Mouse (Mus musculus): ENCODE results near the gene 4921517D22Rik. TPM values are rescaled to one million over a fixed set of nuclear protein-coding genes. Genes with fewer than 3 reads are reported as not detected.

4921517D22Rik gene
- 0.15 TPM for polyA plus RNA-seq (2017; shearing (Covaris generic))

DNA sequence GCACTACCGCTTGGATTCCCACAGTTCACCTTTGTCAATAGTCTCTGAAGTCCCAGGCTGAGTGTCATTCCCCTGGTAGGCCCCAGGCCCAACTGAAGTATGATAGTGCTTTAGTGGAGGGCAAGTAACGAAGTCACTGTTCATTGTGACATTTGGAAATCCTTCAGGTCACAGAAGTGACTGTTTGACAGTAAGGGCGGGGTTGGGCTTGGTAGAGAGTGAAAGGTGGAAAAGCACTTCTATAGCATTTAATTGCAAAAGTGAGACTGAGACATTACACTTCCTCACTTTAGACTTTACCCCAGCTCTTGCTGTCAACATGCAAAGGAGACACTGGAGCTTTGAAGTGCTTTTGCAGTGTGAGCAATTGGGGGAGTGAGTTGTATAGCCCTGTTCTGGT lies at the start of gene 4921517D22Rik:
Gene 4921517D22Rik, minus strand, starts transcription at position 101 of the 400 bp plus-strand sequence.

DNA sequence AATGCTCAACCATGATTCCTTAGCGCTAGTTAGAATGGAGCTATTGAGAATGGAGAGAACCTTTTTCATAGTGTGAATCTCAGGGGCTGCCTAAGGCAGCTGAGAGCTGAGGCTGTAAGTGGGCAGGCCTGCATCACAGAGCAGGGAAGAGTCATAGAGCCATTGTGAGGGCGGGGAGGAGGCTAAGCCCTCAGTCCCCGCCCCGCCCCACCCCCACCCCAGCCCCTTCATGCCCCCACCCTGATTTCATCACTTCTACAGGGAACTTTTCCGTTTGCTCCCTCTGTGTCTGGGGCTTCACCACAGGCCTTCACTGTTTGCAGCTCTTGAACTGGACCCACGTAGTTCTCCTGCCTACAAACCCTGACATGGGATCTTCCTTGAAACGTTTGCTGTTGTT lies 37.7 kb upstream of the 4921517D22Rik start, which contains the start of gene Spata31d1d:
Gene Spata31d1d, minus strand, starts transcription at position 101 of the 400 bp plus-strand sequence.

DNA sequence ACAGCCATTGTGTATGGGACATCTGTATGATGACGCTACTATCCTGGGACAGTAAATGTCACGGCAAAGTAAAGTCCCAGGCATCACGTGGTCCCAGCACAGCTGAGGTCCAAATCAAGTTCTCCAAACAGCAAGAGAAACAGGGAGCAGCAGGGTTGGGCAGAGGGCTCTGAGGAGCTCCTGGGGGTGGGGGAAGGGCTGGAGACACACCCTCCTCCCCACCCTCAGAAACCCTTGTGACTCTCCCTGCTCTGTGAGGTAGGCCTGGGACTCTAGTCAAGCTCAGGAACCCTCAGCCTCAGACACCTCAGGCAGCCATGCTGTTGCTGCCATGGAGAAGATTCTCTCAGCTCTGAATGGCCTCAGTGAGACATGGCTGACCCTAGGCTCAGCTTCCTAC lies 18.1 kb upstream of the 4921517D22Rik start, which contains the start of gene Spata31d1b:
Gene Spata31d1b, plus strand, starts transcription at position 301 of the 400 bp plus-strand sequence.

DNA sequence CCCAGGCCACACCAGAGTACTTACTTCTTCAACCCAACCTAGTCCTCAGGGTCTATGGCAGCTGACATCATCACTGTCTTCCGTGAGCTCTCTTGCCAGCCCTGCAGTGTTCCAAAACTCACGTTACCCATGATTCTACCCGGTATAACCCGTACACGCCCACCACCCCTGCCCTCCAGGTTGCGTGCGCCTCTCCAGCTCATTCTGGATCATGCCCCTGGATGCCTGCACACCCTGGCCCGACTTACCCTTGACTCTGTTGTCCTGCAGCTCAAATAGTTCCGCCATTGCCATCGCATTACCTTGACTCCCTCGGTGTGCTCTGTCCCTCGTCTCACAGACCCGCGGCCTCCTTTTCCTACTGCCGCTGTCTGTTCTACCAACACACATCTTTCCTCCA lies 16.3 kb upstream of the 4921517D22Rik start, which contains the start of gene Spata31d1a:
Gene Spata31d1a, minus strand, starts transcription at position 101 of the 400 bp plus-strand sequence.

DNA sequence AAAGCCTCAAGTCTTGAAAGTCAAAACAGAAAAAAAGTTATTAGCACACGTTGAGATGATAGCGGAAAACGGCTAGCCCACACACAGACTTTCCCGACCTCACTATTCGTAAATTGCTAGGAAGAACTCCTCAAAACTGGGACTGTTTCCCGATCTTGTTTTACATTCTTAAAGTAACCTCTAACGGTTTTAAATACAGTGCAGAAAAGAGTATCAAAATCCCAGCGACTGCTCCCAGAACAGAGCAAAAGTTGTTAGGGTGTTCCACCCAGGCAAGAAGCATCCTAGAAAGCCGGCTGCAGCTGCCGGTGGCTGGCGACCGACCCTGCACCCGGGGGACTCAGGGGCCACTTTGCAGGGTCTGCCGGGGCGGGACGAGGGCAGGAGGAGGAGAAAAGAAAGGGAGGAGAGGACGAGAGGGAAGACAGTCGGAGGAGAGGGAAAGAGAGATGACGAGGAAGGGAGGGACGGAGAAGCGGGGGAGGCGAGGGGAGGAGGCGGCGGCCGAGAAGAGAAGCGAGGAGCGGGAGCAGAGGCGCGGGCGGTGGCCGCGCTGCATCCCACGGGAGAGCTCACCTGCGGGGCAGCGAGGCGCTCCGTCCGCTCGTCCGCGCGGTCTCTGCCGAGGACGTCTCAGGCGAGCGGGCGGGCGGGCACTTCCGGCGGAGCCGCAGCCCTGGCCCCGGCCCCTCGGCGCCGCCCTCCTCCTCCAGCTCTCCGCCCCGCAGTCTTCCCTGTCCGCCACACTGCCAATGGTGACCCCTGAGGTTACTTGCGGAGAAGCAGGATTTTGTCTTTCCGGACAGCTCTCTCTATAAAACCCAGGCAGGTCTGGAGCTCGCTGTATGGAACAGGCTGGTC lies 18.5 kb downstream of the 4921517D22Rik start, which contains the start of gene Golm1:
Gene Golm1, minus strand, starts transcription at position 661 of the 861 bp plus-strand sequence.

Other genes starting within 250 kb of the 4921517D22Rik start
- gene Agtpbp1, start 108.9 kb downstream of the 4921517D22Rik start, polyA plus RNA-seq (2017; shearing (Covaris generic)) = 20.3 TPM
- gene Naa35, start 108.8 kb downstream of the 4921517D22Rik start, polyA plus RNA-seq (2017; shearing (Covaris generic)) = 84.3 TPM
- 46.7 TPM for gene Golm1, start 18.3 kb downstream of the 4921517D22Rik start, polyA plus RNA-seq (2017; shearing (Covaris generic))
- gene Spata31d1a, start 16.2 kb upstream of the 4921517D22Rik start, polyA plus RNA-seq (2017; shearing (Covaris generic)) = not detected
- not detected for gene Spata31d1b, start 18.2 kb upstream of the 4921517D22Rik start, polyA plus RNA-seq (2017; shearing (Covaris generic))
- not detected for gene Spata31d1d, start 37.6 kb upstream of the 4921517D22Rik start, polyA plus RNA-seq (2017; shearing (Covaris generic))
- not detected for gene 1700014D04Rik, start 52.6 kb upstream of the 4921517D22Rik start, polyA plus RNA-seq (2017; shearing (Covaris generic))
- 76.1 TPM for gene Isca1, start 75.7 kb upstream of the 4921517D22Rik start, polyA plus RNA-seq (2017; shearing (Covaris generic))
- gene Gm49354, start 88.1 kb upstream of the 4921517D22Rik start, polyA plus RNA-seq (2017; shearing (Covaris generic)) = not detected
- 168 TPM for gene Tut7, start 129.0 kb upstream of the 4921517D22Rik start, polyA plus RNA-seq (2017; shearing (Covaris generic))